Mouse (Mus musculus) hindbrain, embryonic 11.5 days (tissue): ENCODE results near the gene Akap3. TPM values are rescaled to one million over a fixed set of nuclear protein-coding genes. Genes with fewer than 3 reads are reported as not detected.
A peak's percentile ranks its signal among the peaks of the same experiment; 100 is the strongest.

Experiments
- ATAC-seq: fragments of 200-750 bp; cut with Nextera tagmentation; 2 replicates; pipeline ENCODE4 v1.8.0; 2017; ENCODE audit warnings: mild to moderate bottlenecking, moderate TSS enrichment, moderate library complexity; ENCODE audit not compliant: low FRiP score
- DNase-seq: peaks from one replicate; pipeline ENCODE4 v3.0.0-alpha.2; 2015; ENCODE audit warnings: low spot score
- H3K27ac ChIP-seq: fragments of 300-500 bp; sonication (generic); 2 replicates; pipeline ENCODE4 v1.5.1; 2014; ENCODE audit warnings: mild to moderate bottlenecking, low read depth, low read length
- H3K27me3 ChIP-seq: fragments of 300-500 bp; sonication (generic); 2 replicates; pipeline ENCODE4 v1.6.1; 2014; ENCODE audit warnings: mild to moderate bottlenecking, low read length, moderate library complexity, mixed read lengths; ENCODE audit not compliant: control insufficient read depth, insufficient read depth
- H3K36me3 ChIP-seq: fragments of 300-500 bp; sonication (generic); 2 replicates; pipeline ENCODE4 v1.6.1; 2014; ENCODE audit warnings: mild to moderate bottlenecking, low read length, moderate library complexity, mixed read lengths; ENCODE audit not compliant: control insufficient read depth, insufficient read depth
- H3K4me1 ChIP-seq: fragments of 300-500 bp; sonication (generic); replicated peaks from 2 replicates; pipeline ENCODE4 v1.6.1; 2014; ENCODE audit warnings: low read length, mixed read lengths; ENCODE audit not compliant: control insufficient read depth, insufficient read depth
- H3K4me2 ChIP-seq: fragments of 300-500 bp; sonication (generic); replicated peaks from 2 replicates; pipeline ENCODE4 v1.6.1; 2014; ENCODE audit warnings: mild to moderate bottlenecking, low read depth, low read length
- H3K4me3 ChIP-seq: fragments of 300-500 bp; sonication (generic); 2 replicates; pipeline ENCODE4 v1.5.1; 2014; ENCODE audit warnings: low read depth, low read length
- H3K9ac ChIP-seq: fragments of 300-500 bp; sonication (generic); 2 replicates; pipeline ENCODE4 v1.6.1; 2014; ENCODE audit warnings: low read depth, low read length
- H3K9me3 ChIP-seq: fragments of 300-500 bp; sonication (generic); 2 replicates; pipeline ENCODE4 v1.6.1; 2016; ENCODE audit warnings: low read length; ENCODE audit not compliant: control insufficient read depth
- WGBS: fragments of 180-500 bp; shearing (Covaris S2); extraction: QIAGEN DNeasy Blood & Tissue Kit; methylation state at CpG from one replicate; pipeline ENCODE4 v1.1.7; 2014; 5-methylcytosine and 5-hydroxymethylcytosine counted together
- polyA plus RNA-seq: library from polyadenylated mRNA; unstranded; fragments of >200 nt; fragmentation: Nextera tagmentation; extraction: Ambion mirVana; gene quantifications from 2 replicates; pipeline ENCODE4 v1.2.1, GENCODE M21; 2014

The Akap3 gene
- polyA plus RNA-seq, 1 experiment from 2014 or later: 0.09 TPM

- Histone ChIP-seq H3K4me1 (peaks cover 3% of the 10 kb centered on the region), H3K4me2 (peak within 1 kb of the TSS; percentile 72), H3K27ac (no peak within 1 kb of the TSS), H3K9ac (peak within 1 kb of the TSS; percentile 91), H3K9me3 (no peaks in the 10 kb centered on the region), H3K27me3 (no peaks in the 10 kb centered on the region), H3K4me3 (peak within 1 kb of the TSS; percentile 89), H3K36me3 (no peaks in the 10 kb centered on the region)
- ATAC-seq (peak; percentile 90), DNase-seq (peak; percentile 95)
- 7% methylated on average over 46 of the region's 46 CpGs for WGBS
These were observed 3.9 kb upstream of the Akap3 start, which contains the start of gene Ndufa9 for GRCm38 (mm10) chr6:126848712-126849704. Gene Ndufa9 (minus strand): TSS chr6:126849136.

- ATAC-seq: no peak
- Histone ChIP-seq H3K9ac (no peak overlapping the region), H3K4me2 (no peak overlapping the region), H3K4me3 (no peak overlapping the region), H3K27ac (no peak overlapping the region), H3K9me3 (no peaks in the 10 kb centered on the region), H3K27me3 (no peaks in the 10 kb centered on the region), H3K36me3 (no peaks in the 10 kb centered on the region), H3K4me1 (no peaks in the 10 kb centered on the region)
- no peak for DNase-seq
- WGBS: 84% methylated on average over 8 of the region's 8 CpGs
These were observed 24.2 kb downstream of the Akap3 start for GRCm38 (mm10) chr6:126877118-126877517.

GRCm38 (mm10) chr6:126907378-126907777 is 54.5 kb downstream of the Akap3 start:
- no peaks in the 10 kb centered on the region for H3K9me3 ChIP-seq
- DNase-seq: no peak

GRCm38 (mm10) chr6:126907876-126908275 is 55.0 kb downstream of the Akap3 start:
- no peak for ATAC-seq
- Histone ChIP-seq H3K4me1 (no peaks in the 10 kb centered on the region), H3K4me3 (no peak overlapping the region), H3K27ac (no peak overlapping the region), H3K9ac (no peak overlapping the region), H3K36me3 (no peaks in the 10 kb centered on the region), H3K9me3 (no peaks in the 10 kb centered on the region), H3K4me2 (no peak overlapping the region), H3K27me3 (no peaks in the 10 kb centered on the region)
- no peak for DNase-seq
- 61% methylated on average over 3 of the region's 3 CpGs for WGBS

More at GRCm38 (mm10) chr6:126907378-126907777, 54.5 kb downstream of the Akap3 start:
- Histone ChIP-seq H3K4me2 (no peak overlapping the region), H3K4me3 (no peak overlapping the region), H3K27ac (no peak overlapping the region), H3K36me3 (no peaks in the 10 kb centered on the region), H3K9ac (no peak overlapping the region), H3K4me1 (no peaks in the 10 kb centered on the region), H3K27me3 (no peaks in the 10 kb centered on the region)
- ATAC-seq: no peak
- 79% methylated on average over 4 of the region's 5 CpGs for WGBS

- H3K36me3 ChIP-seq: no peaks in the 10 kb centered on the region
- H3K4me1 ChIP-seq: no peaks in the 10 kb centered on the region
- H3K4me3 ChIP-seq: no peak overlapping the region
- H3K27me3 ChIP-seq: no peaks in the 10 kb centered on the region
- H3K27ac ChIP-seq: no peak overlapping the region
- H3K9me3 ChIP-seq: no peaks in the 10 kb centered on the region
- no peak overlapping the region for H3K4me2 ChIP-seq
- WGBS: 80% methylated on average over 4 of the region's 4 CpGs
- H3K9ac ChIP-seq: no peak overlapping the region
- ATAC-seq: no peak
- DNase-seq: no peak
These were observed 57.8 kb downstream of the Akap3 start for GRCm38 (mm10) chr6:126910727-126911126.

GRCm38 (mm10) chr6:126914928-126915327 is 62.0 kb downstream of the Akap3 start:
- H3K4me2 ChIP-seq: no peak overlapping the region
- no peak overlapping the region for H3K9ac ChIP-seq
- H3K4me3 ChIP-seq: no peak overlapping the region
- H3K36me3 ChIP-seq: no peaks in the 10 kb centered on the region
- WGBS: 77% methylated on average over 5 of the region's 5 CpGs
- no peak for ATAC-seq
- H3K4me1 ChIP-seq: no peaks in the 10 kb centered on the region
- no peaks in the 10 kb centered on the region for H3K9me3 ChIP-seq
- no peak for DNase-seq
- H3K27ac ChIP-seq: no peak overlapping the region
- no peaks in the 10 kb centered on the region for H3K27me3 ChIP-seq

- Histone ChIP-seq H3K4me3 (0 out of 2 replicates have a peak within 1 kb of the TSS, but pooled peaks have one; percentile 16), H3K27ac (no peak within 1 kb of the TSS), H3K9ac (peak within 1 kb of the TSS; percentile 46), H3K36me3 (no peaks in the 10 kb centered on the region), H3K9me3 (no peaks in the 10 kb centered on the region), H3K27me3 (no peaks in the 10 kb centered on the region), H3K4me1 (no peaks in the 10 kb centered on the region), H3K4me2 (peak within 1 kb of the TSS; percentile 32)
- DNase-seq (peak; percentile 30), ATAC-seq (no peak; the same call in 1 of the 2 replicates)
- WGBS: 8% methylated on average over 21 of the region's 21 CpGs
These were observed 68.4 kb downstream of the Akap3 start, which contains the start of gene Dyrk4 for GRCm38 (mm10) chr6:126921111-126921881. Gene Dyrk4 (minus strand): TSS chr6:126921839.
